Mouse (Mus musculus) heart, adult 2 months (tissue): ENCODE results near the gene Chp2. TPM values are rescaled to one million over a fixed set of nuclear protein-coding genes. Genes with fewer than 3 reads are reported as not detected.
"Not testable (repeated sequence)": the region's sequence is repeated elsewhere in the genome, so short reads cannot be mapped to it uniquely, and the experiment has no call there.

ENCODE experiments used
- DNase-seq, 2 experiments: peaks; one replicate each; pipeline ENCODE4 v3.0.0; 2021
- H3K27ac ChIP-seq: fragments of 200-600 bp; 2 replicates; pipeline ENCODE4 v1.8.1; 2022
- H3K27me3 ChIP-seq: fragments of 200-500 bp; 2 replicates; pipeline ENCODE4 v1.6.1; 2012; ENCODE audit warnings: mild to moderate bottlenecking, low read length, inconsistent platforms, mixed read lengths; ENCODE audit not compliant: control insufficient read depth, insufficient read depth
- H3K36me3 ChIP-seq: fragments of 200-500 bp; 2 replicates; pipeline ENCODE4 v1.6.1; 2012; ENCODE audit warnings: low read length, inconsistent platforms; ENCODE audit not compliant: control insufficient read depth, insufficient read depth
- H3K4me1 ChIP-seq: fragments of 200-500 bp; 2 replicates; pipeline ENCODE4 v1.6.1; 2011; ENCODE audit warnings: low read length; ENCODE audit not compliant: control insufficient read depth, insufficient read depth
- H3K4me3 ChIP-seq: fragments of 200-600 bp; 2 replicates; pipeline ENCODE4 v1.8.1; 2022
- H3K79me2 ChIP-seq: fragments of 200-500 bp; replicated peaks from 2 replicates; pipeline ENCODE4 v1.6.1; 2012; ENCODE audit warnings: mild to moderate bottlenecking, inconsistent platforms, low read length, moderate library complexity, mixed read lengths; ENCODE audit not compliant: control insufficient read depth, insufficient read depth
- H3K9ac ChIP-seq: fragments of 200-500 bp; 2 replicates; pipeline ENCODE4 v1.6.1; 2012; ENCODE audit warnings: low read depth, mild to moderate bottlenecking, control low read depth, inconsistent platforms, low read length, mixed read lengths
- CTCF ChIP-seq: fragments of 200-600 bp; IDR thresholded peaks from 2 replicates; pipeline ENCODE4 v1.8.1; 2022; ENCODE audit warnings: antibody characterized with exemption, mild to moderate bottlenecking, moderate library complexity
- EP300 ChIP-seq: fragments of 200-500 bp; IDR thresholded peaks from 2 replicates; pipeline ENCODE4 v1.6.1; 2011; ENCODE audit warnings: low read depth, low read length, control low read depth; ENCODE audit not compliant: insufficient read depth
- POLR2A ChIP-seq: fragments of 200-500 bp; IDR thresholded peaks from 2 replicates; pipeline ENCODE4 v1.6.1; 2011; ENCODE audit warnings: mild to moderate bottlenecking, low read depth, low read length, control low read depth; ENCODE audit not compliant: insufficient read depth
- WGBS: fragments of 180-500 bp; shearing (Covaris S2); methylation state at CpG from one replicate; pipeline ENCODE4 v1.1.7; 2018; 5-methylcytosine and 5-hydroxymethylcytosine counted together
- intact Hi-C: fragments of 180-260 bp; cut with DNase I; formaldehyde crosslinking; loops from one replicate; pipeline ENCODE4 v1.15.1; 2025
- polyA plus RNA-seq: library from polyadenylated mRNA; depleted of rRNA; stranded (reverse); fragments of >200 nt; gene quantifications from 2 replicates; pipeline ENCODE4 v1.2.3, GENCODE M21; 2012
- total RNA-seq, 2 experiments: library from RNA; stranded (reverse); gene quantifications; 2 replicates each; pipeline ENCODE4 v1.2.3; 2021

Gene Chp2
- total and polyA plus RNA-seq, 3 experiments: 2.5 to 3.7 (median 2.9) TPM

DNA sequence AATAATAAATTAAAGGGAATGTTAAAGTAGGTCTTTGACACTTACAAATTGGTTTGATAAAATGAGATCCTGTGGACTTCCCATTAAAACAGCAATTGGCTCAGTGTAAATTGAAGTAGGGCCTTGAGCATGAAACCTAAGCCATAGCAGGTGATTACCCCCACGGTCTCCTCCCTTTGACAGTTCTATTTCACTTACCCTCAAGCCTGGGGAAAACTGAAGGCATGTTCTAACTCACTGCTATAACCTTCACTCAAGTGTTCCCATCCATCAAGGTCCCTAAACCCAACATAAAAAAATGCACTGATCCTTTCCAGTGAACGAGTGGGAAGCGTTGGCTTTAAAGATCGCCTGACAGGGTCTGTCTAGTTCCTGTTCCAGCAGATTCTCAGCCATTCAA lies 11.6 kb downstream of the Chp2 start:
- H3K27ac ChIP-seq: no peak overlapping the region
- H3K36me3 ChIP-seq: no peaks in the 10 kb centered on the region
- H3K4me1 ChIP-seq: no peaks in the 10 kb centered on the region
- H3K79me2 ChIP-seq: no peaks in the 10 kb centered on the region
- no peak overlapping the region for H3K9ac ChIP-seq
- no peak overlapping the region for H3K4me3 ChIP-seq
- DNase-seq: no peak
- TF ChIP-seq EP300 (no peak), CTCF (no peak), POLR2A (no peak)
- 78% methylated on average over 4 of the region's 4 CpGs for WGBS
- H3K27me3 ChIP-seq: no peaks in the 10 kb centered on the region; the same call in 1 of the 2 replicates
- intact Hi-C loops: no loop called here

DNA sequence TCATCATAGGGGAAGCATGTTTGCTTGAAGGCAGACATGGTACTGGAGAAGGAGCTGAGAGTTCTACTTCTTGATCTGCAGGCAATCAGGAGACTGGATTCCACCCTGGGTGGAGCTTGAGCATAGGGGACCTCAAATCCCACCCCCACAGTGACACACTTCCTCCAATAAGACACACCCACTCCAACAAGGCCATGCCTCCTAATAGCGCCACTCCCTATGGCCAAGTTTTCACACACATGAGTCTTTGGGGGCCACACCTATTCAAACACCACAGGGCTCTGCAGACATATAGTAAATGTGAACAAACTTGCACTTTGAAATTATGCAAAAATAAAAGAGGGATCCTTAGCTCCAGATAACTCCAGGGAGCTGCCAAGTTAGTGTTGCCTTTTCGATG lies 19.6 kb downstream of the Chp2 start:
- TF ChIP-seq CTCF (no peak), EP300 (no peak), POLR2A (no peak)
- no peaks in the 10 kb centered on the region for H3K4me1 ChIP-seq
- DNase-seq: no peak
- intact Hi-C loops: no loop called here
- 0 out of 2 replicates have a peak, but pooled peaks cover 2% of the 10 kb centered on the region for H3K27me3 ChIP-seq
- 76% methylated on average over 2 of the region's 2 CpGs for WGBS
- no peak overlapping the region for H3K4me3 ChIP-seq
- H3K36me3 ChIP-seq: no peaks in the 10 kb centered on the region
- no peak overlapping the region for H3K27ac ChIP-seq
- H3K79me2 ChIP-seq: no peaks in the 10 kb centered on the region
- H3K9ac ChIP-seq: no peak overlapping the region

DNA sequence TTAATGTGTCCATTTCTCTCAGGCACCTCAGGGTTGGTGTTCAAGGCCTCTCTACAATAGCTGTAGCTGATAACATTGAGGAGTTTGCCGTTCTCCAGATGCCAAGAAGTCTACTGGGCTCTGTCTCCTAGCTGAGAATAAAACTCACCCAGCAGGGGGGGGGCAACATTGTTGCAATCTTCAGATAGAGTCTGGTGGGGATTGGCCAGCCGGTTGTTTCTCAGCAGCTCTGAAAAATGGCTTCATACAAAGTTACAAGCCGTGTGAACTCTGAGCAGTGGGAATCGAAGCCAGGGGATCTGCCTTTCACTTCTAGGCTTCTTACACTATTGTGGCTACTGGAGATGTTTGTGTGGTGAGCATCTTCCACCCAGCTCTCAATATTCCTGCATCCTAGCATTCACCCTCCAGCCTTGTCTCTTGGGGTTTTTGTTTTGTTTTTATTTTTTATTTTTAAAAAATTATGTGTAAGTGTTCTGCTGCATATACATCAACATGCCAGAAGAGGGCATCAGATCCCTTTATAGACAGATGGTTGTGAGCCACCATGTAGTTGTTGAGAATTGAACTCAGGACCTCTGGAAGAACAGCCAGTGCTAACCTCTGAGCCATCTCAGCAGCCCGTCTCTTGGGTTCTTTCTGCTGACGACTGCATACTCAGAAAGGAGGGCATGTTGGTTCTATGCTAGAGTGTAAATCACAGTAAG lies 21.3 kb downstream of the Chp2 start:
- intact Hi-C loops: no loop called here
- peak; percentile 25; the same call in 1 of the 2 replicates for TF ChIP-seq CTCF
- no peak for TF ChIP-seq POLR2A
- H3K27me3 ChIP-seq: 0 out of 2 replicates have a peak, but pooled peaks cover 2% of the 10 kb centered on the region
- no peaks in the 10 kb centered on the region for H3K4me1 ChIP-seq
- no peak overlapping the region for H3K4me3 ChIP-seq
- H3K27ac ChIP-seq: no peak overlapping the region
- no peaks in the 10 kb centered on the region for H3K79me2 ChIP-seq
- DNase-seq: no peak
- H3K9ac ChIP-seq: no peak overlapping the region
- no peaks in the 10 kb centered on the region for H3K36me3 ChIP-seq
- WGBS: 65% methylated on average over 6 of the region's 6 CpGs

DNA sequence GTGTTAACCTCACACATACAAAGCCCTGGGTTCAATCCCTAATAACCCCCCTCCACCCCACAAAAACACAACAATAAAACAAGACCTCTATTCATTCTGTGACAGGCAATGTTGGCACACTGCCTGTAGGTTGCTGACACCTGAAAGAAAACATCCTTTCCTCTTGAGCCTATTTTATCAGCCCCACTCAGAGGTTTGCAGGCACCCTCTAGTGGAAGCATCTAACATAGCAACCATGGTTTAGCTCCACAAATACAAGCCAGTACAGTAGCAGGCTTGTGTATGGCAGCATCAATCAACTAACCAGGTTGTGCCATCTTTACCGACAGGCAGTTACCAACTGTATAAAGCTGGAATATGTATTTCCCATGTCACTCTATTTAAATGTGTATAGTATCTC lies 23.0 kb downstream of the Chp2 start:
- Histone ChIP-seq H3K79me2 (no peaks in the 10 kb centered on the region), H3K36me3 (no peaks in the 10 kb centered on the region), H3K4me1 (no peaks in the 10 kb centered on the region), H3K4me3 (no peak overlapping the region), H3K27ac (no peak overlapping the region), H3K9ac (no peak overlapping the region), H3K27me3 (0 out of 2 replicates have a peak, but pooled peaks cover 2% of the 10 kb centered on the region)
- DNase-seq: peak in 1 of 2 experiments; percentile 16
- intact Hi-C loops: loop anchor here (1.0 kb wide), 1 partner anchor 43 kb away; no protein-coding TSS in a partner anchor
- peak; percentile 87 for TF ChIP-seq CTCF
- TF ChIP-seq EP300: no peak
- 40% methylated on average over 1 of the region's 1 CpGs for WGBS

DNA sequence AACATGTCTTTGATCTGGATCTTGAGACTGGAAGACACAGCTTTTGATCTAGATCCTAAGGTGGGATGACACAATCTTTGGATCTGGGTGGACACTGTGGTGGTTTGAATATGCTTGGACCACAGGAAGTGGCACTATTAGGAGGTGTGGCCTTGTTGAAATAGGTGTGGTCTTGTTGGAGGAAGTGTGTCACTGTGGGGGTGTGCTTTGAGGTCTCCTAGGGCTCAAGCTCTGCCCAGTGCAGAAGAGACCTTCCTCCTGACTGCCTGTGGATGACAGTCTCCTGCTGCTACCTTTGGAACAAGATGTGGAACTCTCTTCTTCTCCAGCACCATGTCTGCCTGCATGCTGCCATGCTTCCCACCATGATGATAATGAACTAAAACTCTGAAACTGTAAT lies 23.4 kb downstream of the Chp2 start:
- DNase-seq, H3K36me3 ChIP-seq, H3K27ac ChIP-seq, H3K4me1 ChIP-seq, H3K9ac ChIP-seq, H3K27me3 ChIP-seq, H3K4me3 ChIP-seq, H3K79me2 ChIP-seq: not testable (repeated sequence)
- intact Hi-C loops: loop anchor here (1.0 kb wide), 1 partner anchor 43 kb away; no protein-coding TSS in a partner anchor

- Histone ChIP-seq H3K9ac (no peak overlapping the region), H3K36me3 (no peaks in the 10 kb centered on the region), H3K4me1 (no peaks in the 10 kb centered on the region), H3K27ac (no peak overlapping the region), H3K4me3 (no peak overlapping the region), H3K79me2 (no peaks in the 10 kb centered on the region), H3K27me3 (0 out of 2 replicates have a peak, but pooled peaks cover 2% of the 10 kb centered on the region)
- intact Hi-C loops: no loop called here
- TF ChIP-seq EP300: no peak
- TF ChIP-seq POLR2A: no peak
- no peak for TF ChIP-seq CTCF
- DNase-seq: no peak
- 43% methylated on average over 7 of the region's 7 CpGs for WGBS
Measured at GRCm38 (mm10) chr7:122244166-122244565, 24.9 kb downstream of the Chp2 start.
